Mouse (Mus musculus) testis, adult 2 months (tissue): ENCODE data around the gene Gm10322.

Experiments
- CTCF ChIP-seq: fragments of 200-500 bp; IDR thresholded peaks from 2 replicates; pipeline ENCODE4 v1.5.1; 2012; ENCODE audit warnings: low read depth, mild to moderate bottlenecking, inconsistent platforms, low read length, moderate library complexity; ENCODE audit not compliant: control insufficient read depth, insufficient read depth, insufficient replicate concordance
- POLR2A ChIP-seq: fragments of 200-500 bp; IDR thresholded peaks from 2 replicates; pipeline ENCODE4 v1.6.1; 2012; ENCODE audit warnings: low read depth, mild to moderate bottlenecking, inconsistent platforms, low read length, moderate library complexity; ENCODE audit not compliant: control insufficient read depth

DNA sequence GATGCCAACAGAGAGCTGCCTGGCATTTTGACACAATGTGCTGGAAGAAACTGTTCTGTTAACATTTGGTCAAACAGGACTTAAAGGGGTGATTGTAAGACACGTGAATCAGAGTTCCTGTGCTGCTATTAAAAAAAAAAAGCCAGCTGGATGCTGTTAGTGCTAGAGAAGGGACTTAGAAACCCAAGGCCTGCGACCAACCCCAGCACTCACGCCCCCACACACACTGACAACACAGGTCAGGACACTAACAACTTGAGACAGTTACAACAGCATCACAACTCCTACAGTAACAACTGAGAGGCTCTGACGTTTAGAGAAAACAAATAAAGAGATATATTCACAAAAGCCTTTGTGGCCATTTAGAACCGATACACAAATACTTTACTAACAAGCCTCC lies 39.6 kb upstream of the Gm10322 start:
- TF ChIP-seq POLR2A (no peak), CTCF (no peak)
